Mouse (Mus musculus) forelimb bud, embryonic 11.5 days (tissue): ENCODE measurements around the gene Vmn1r90.
"Not testable (repeated sequence)": the region's sequence is repeated elsewhere in the genome, so short reads cannot be mapped to it uniquely, and the experiment has no call there.

Source experiments
- DNase-seq: peaks from one replicate; pipeline ENCODE4 v3.0.0-alpha.2; 2012; ENCODE audit warnings: low read depth, low spot score

Vmn1r90 gene

GRCm38 (mm10) chr7:14563406-14563805 lies at the start of gene Vmn1r90:
TSS of gene Vmn1r90 (minus strand) at chr7:14563506.
- no peak for DNase-seq

GRCm38 (mm10) chr7:14593009-14593408 lies 29.7 kb upstream of the Vmn1r90 start:
- not testable (repeated sequence) for DNase-seq

- DNase-seq: no peak
Observed at GRCm38 (mm10) chr7:14552284-14552683, 11.0 kb downstream of the Vmn1r90 start.

DNA sequence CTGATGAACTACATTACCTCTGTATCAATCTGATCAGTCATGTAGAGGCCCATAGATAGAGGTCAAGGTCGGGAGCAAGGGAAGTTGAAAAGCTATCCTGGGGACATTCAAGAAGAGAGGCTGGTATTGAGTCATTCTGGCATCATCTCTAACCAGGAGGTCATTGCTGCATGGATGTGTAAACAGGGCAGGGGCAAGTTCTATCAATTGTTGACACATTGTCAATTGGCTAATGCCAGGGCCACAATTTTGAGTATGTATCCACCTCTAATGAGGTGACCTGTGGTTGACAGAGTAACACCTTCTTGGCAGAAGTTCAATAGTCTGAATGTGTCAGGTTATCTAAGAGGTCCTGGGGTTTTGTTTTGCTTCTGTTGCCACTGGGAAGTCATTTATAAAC lies 38.0 kb downstream of the Vmn1r90 start:
- DNase-seq: no peak

DNA sequence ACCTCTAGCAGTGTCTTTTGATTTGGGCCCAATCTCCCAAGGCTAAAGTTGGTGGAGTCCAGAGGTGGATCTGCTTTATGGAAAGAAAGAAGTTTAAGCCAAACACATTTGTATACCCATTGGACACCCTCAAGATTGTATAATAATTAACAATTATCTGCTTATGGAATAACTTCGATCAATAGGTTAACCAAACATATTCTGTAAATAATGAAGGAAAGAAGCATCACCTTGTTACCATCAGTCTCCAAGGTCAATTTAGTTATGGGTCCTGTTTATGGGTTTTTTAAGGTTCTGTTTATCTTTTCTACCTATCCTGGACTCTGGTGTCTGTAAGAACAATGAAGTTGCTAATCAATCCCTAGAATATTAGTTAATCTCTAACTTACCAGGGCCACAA lies 40.7 kb downstream of the Vmn1r90 start:
- DNase-seq: no peak

GRCm38 (mm10) chr7:14518301-14518700 lies 45.0 kb downstream of the Vmn1r90 start:
- DNase-seq: no peak
